Mouse (Mus musculus) heart, postnatal 0 days (tissue): Measurements from ENCODE around the gene Ermp1. TPM values are rescaled to one million over a fixed set of nuclear protein-coding genes. Genes with fewer than 3 reads are reported as not detected.

Experiments used
- ATAC-seq: fragments of 200-750 bp; cut with Nextera tagmentation; 2 replicates; pipeline ENCODE4 v1.8.0; 2017; ENCODE audit warnings: low read depth, moderate number of reproducible peaks, moderate library complexity; ENCODE audit not compliant: insufficient read depth
- DNase-seq: peaks from one replicate; pipeline ENCODE4 v3.0.0-alpha.2; 2016; ENCODE audit warnings: low spot score
- H3K27ac ChIP-seq: fragments of 300-500 bp; sonication (generic); 2 replicates; pipeline ENCODE4 v1.5.1; 2014; ENCODE audit warnings: low read depth, mild to moderate bottlenecking
- H3K27me3 ChIP-seq: fragments of 300-500 bp; sonication (generic); 2 replicates; pipeline ENCODE4 v1.6.1; 2014; ENCODE audit warnings: low read length, mixed read lengths; ENCODE audit not compliant: control insufficient read depth, insufficient read depth
- H3K36me3 ChIP-seq: fragments of 300-500 bp; sonication (generic); replicated peaks from 2 replicates; pipeline ENCODE4 v1.6.1; 2014; ENCODE audit warnings: low read length, mixed read lengths; ENCODE audit not compliant: control insufficient read depth, insufficient read depth
- H3K4me1 ChIP-seq: fragments of 300-500 bp; sonication (generic); 2 replicates; pipeline ENCODE4 v1.6.1; 2014; ENCODE audit warnings: antibody characterized with exemption; ENCODE audit not compliant: control insufficient read depth, insufficient read depth
- H3K4me2 ChIP-seq: fragments of 300-500 bp; sonication (generic); 2 replicates; pipeline ENCODE4 v1.6.1; 2014; ENCODE audit warnings: low read depth, mild to moderate bottlenecking, low read length, moderate library complexity
- H3K4me3 ChIP-seq: fragments of 300-500 bp; sonication (generic); 2 replicates; pipeline ENCODE4 v1.5.1; 2014; ENCODE audit warnings: low read depth, low read length
- H3K9ac ChIP-seq: fragments of 300-500 bp; sonication (generic); replicated peaks from 2 replicates; pipeline ENCODE4 v1.6.1; 2014; ENCODE audit warnings: low read depth, low read length, mixed read lengths
- H3K9me3 ChIP-seq: fragments of 300-500 bp; sonication (generic); replicated peaks from 2 replicates; pipeline ENCODE4 v1.6.1; 2016; ENCODE audit warnings: low read length; ENCODE audit not compliant: control insufficient read depth
- CTCF ChIP-seq: IDR thresholded peaks from 2 replicates; pipeline ENCODE4 v1.5.1; 2016; ENCODE audit warnings: antibody characterized with exemption, control low read depth, low read depth
- EP300 ChIP-seq: IDR thresholded peaks from 2 replicates; pipeline ENCODE4 v1.6.1; 2016; ENCODE audit warnings: antibody characterized with exemption, low read depth
- WGBS: fragments of 180-500 bp; shearing (Covaris S2); extraction: QIAGEN DNeasy Blood & Tissue Kit; methylation state at CpG from one replicate; pipeline ENCODE4 v1.1.7; 2014; 5-methylcytosine and 5-hydroxymethylcytosine counted together
- polyA plus RNA-seq: library from polyadenylated mRNA; unstranded; fragments of >200 nt; fragmentation: Nextera tagmentation; extraction: Ambion mirVana; gene quantifications from 2 replicates; pipeline ENCODE4 v1.2.1, GENCODE M21; 2015
- total RNA-seq: library from RNA; depleted of rRNA; stranded (reverse); fragments of >200 nt; gene quantifications from 2 replicates; pipeline ENCODE4 v1.2.3, GENCODE M21; 2014; ENCODE audit warnings: low replicate concordance

Gene Ermp1
- total and polyA plus RNA-seq, 2 experiments from 2014 or later = 3.1 to 24.4 TPM

- Histone ChIP-seq H3K4me3 (no peak overlapping the region), H3K9me3 (no peaks in the 10 kb centered on the region), H3K27me3 (no peaks in the 10 kb centered on the region), H3K27ac (no peak overlapping the region), H3K9ac (no peak overlapping the region), H3K4me2 (no peak overlapping the region), H3K4me1 (peaks cover 12% of the 10 kb centered on the region), H3K36me3 (no peaks in the 10 kb centered on the region)
- TF ChIP-seq CTCF (no peak), EP300 (no peak)
- DNase-seq = no peak
- 63% methylated on average over 4 of the region's 4 CpGs for WGBS
- ATAC-seq = no peak
Observed at GRCm38 (mm10) chr19:29666164-29666563, 17.9 kb upstream of the Ermp1 start.

GRCm38 (mm10) chr19:29664934-29665333 lies 16.7 kb upstream of the Ermp1 start:
- Histone ChIP-seq H3K4me3 (no peak overlapping the region), H3K36me3 (no peaks in the 10 kb centered on the region), H3K4me1 (peaks cover 12% of the 10 kb centered on the region), H3K4me2 (no peak overlapping the region), H3K9me3 (no peaks in the 10 kb centered on the region), H3K27me3 (no peaks in the 10 kb centered on the region), H3K9ac (no peak overlapping the region), H3K27ac (no peak overlapping the region)
- 83% methylated on average over 5 of the region's 5 CpGs for WGBS
- TF ChIP-seq CTCF = no peak
- no peak for TF ChIP-seq EP300
- no peak for DNase-seq
- ATAC-seq = no peak

GRCm38 (mm10) chr19:29663780-29664179 lies 15.6 kb upstream of the Ermp1 start:
- Histone ChIP-seq H3K4me2 (no peak overlapping the region), H3K4me1 (peaks cover 12% of the 10 kb centered on the region), H3K27ac (no peak overlapping the region), H3K4me3 (no peak overlapping the region), H3K9ac (no peak overlapping the region), H3K9me3 (no peaks in the 10 kb centered on the region), H3K27me3 (no peaks in the 10 kb centered on the region), H3K36me3 (no peaks in the 10 kb centered on the region)
- ATAC-seq = no peak
- 71% methylated on average over 8 of the region's 8 CpGs for WGBS
- TF ChIP-seq CTCF = no peak
- TF ChIP-seq EP300 = no peak
- no peak for DNase-seq

- ATAC-seq = no peak
- H3K4me2 ChIP-seq = no peak overlapping the region
- no peak for TF ChIP-seq EP300
- no peak for TF ChIP-seq CTCF
- no peak overlapping the region for H3K4me3 ChIP-seq
- H3K27me3 ChIP-seq = no peaks in the 10 kb centered on the region
- no peaks in the 10 kb centered on the region for H3K36me3 ChIP-seq
- no peak overlapping the region for H3K27ac ChIP-seq
- no peak overlapping the region for H3K9ac ChIP-seq
- H3K4me1 ChIP-seq = peaks cover 10% of the 10 kb centered on the region
- 56% methylated on average over 6 of the region's 6 CpGs for WGBS
- no peaks in the 10 kb centered on the region for H3K9me3 ChIP-seq
- no peak for DNase-seq
Observed at GRCm38 (mm10) chr19:29661974-29662580, 13.9 kb upstream of the Ermp1 start.

DNA sequence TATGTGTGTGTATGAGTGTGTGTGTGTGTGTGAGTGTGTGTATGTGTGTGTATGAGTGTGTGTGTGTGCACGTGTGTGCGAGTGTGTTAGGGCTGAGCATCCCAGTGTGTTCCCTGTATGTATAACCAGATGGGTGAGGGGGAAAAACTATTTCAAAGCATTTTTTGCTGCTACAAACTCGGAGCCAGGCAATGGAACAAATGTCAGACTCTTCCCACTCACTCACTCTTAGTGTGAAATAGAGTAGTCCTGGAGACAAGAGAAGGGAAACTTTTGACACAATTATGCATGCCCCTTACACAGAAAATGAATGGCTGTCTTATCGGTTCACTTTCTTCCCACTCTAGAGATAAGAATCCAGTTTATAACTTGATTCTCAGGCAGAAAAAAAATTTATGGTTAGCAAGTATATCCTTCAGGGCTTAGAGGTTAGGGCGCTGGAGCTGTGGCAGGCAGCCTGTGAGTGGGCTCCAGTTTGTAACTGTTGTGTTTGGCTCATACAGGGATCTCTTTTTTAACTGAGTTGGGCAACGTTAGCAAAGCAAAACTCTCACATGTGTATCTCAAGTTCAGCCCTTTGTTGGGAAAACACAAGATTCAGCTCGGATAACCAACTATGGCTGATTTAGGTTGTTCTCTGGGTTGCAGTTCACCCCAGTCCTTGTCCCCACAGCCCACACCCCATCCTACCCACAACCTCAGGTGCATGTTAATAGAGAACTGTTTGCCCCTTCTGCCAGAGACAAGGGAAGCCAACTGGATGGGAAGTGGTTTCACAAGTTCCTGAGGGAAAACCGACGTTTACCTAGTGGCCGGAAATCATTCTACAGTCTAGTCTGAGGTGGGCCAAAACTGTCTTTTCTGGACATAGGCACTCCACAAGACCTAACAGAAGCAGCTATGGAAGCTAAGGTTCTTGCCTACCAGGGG lies 12.9 kb upstream of the Ermp1 start:
- Histone ChIP-seq H3K9ac (no peak overlapping the region), H3K36me3 (no peaks in the 10 kb centered on the region), H3K4me3 (no peak overlapping the region), H3K9me3 (no peaks in the 10 kb centered on the region), H3K4me1 (peaks cover 6% of the 10 kb centered on the region; the same call in 1 of the 2 replicates), H3K27me3 (no peaks in the 10 kb centered on the region), H3K27ac (no peak overlapping the region), H3K4me2 (no peak overlapping the region)
- WGBS = 70% methylated on average over 10 of the region's 10 CpGs
- no peak for ATAC-seq
- no peak for TF ChIP-seq CTCF
- DNase-seq = no peak
